Mouse (Mus musculus): Measurements from ENCODE around the gene Gtf2a2. TPM values are rescaled to one million over a fixed set of nuclear protein-coding genes. Genes with fewer than 3 reads are reported as not detected.
A peak's percentile ranks its signal among the peaks of the same experiment; 100 is the strongest.

Gtf2a2 gene
- polyA plus RNA-seq, 1 experiment: 122 TPM

- H3K27ac ChIP-seq (ENCODE audit: insufficient read depth, low read length): peak overlapping the region; percentile 67
Observed at GRCm38 (mm10) chr9:69988706-69989302, 23.5 kb upstream of the Gtf2a2 start.

GRCm38 (mm10) chr9:69989303-69990121 is 22.8 kb upstream of the Gtf2a2 start, which contains the start of gene Bnip2:
Gene Bnip2, plus strand, starts transcription at chr9:69989466.
- no peaks in the 10 kb centered on the region for H3K27me3 ChIP-seq (ENCODE audit: control insufficient read depth, insufficient read depth, low read length, poor library complexity, severe bottlenecking)
- H3K4me1 ChIP-seq (ENCODE audit: control insufficient read depth, insufficient read depth, low read length): no peaks in the 10 kb centered on the region
- TF ChIP-seq EP300 (IDR thresholded peaks at IDR 0.05; ENCODE audit: insufficient read depth, low read depth, low read length) (0 out of 2 replicates have a peak, but pooled peaks have one; percentile 23), POLR2A (IDR thresholded peaks at IDR 0.05; ENCODE audit: insufficient read depth, low read length) (peak; percentile 88), CTCF (IDR thresholded peaks at IDR 0.05; ENCODE audit: low read depth, low read length) (no peak)
- H3K9ac ChIP-seq (ENCODE audit: low read depth, poor library complexity, severe bottlenecking): peak within 1 kb of the TSS; percentile 92
- H3K36me3 ChIP-seq (ENCODE audit: control insufficient read depth, insufficient read depth, low read length, poor library complexity, severe bottlenecking): 0 out of 2 replicates have a peak, but pooled peaks cover 4% of the 10 kb centered on the region
- H3K4me3 ChIP-seq (ENCODE audit: low read depth, low read length): peak within 1 kb of the TSS; percentile 94
- peak within 1 kb of the TSS; percentile 75 for H3K27ac ChIP-seq (ENCODE audit: insufficient read depth, low read length)
- no peaks in the 10 kb centered on the region for H3K9me3 ChIP-seq (replicated peaks; ENCODE audit: control insufficient read depth, insufficient read depth, low read length, poor library complexity, severe bottlenecking)

More at GRCm38 (mm10) chr9:69988706-69989302, 23.5 kb upstream of the Gtf2a2 start:
- Histone ChIP-seq H3K9me3 (replicated peaks; ENCODE audit: control insufficient read depth, insufficient read depth, low read length, poor library complexity, severe bottlenecking) (no peaks in the 10 kb centered on the region), H3K4me3 (ENCODE audit: low read depth, low read length) (peak overlapping the region; percentile 43), H3K27me3 (ENCODE audit: control insufficient read depth, insufficient read depth, low read length, poor library complexity, severe bottlenecking) (no peaks in the 10 kb centered on the region), H3K36me3 (ENCODE audit: control insufficient read depth, insufficient read depth, low read length, poor library complexity, severe bottlenecking) (0 out of 2 replicates have a peak, but pooled peaks cover 4% of the 10 kb centered on the region), H3K4me1 (ENCODE audit: control insufficient read depth, insufficient read depth, low read length) (no peaks in the 10 kb centered on the region), H3K9ac (ENCODE audit: low read depth, poor library complexity, severe bottlenecking) (peak overlapping the region; percentile 40)
- no peak for TF ChIP-seq POLR2A (IDR thresholded peaks at IDR 0.05; ENCODE audit: insufficient read depth, low read length)
- no peak for TF ChIP-seq CTCF (IDR thresholded peaks at IDR 0.05; ENCODE audit: low read depth, low read length)
- no peak for TF ChIP-seq EP300 (IDR thresholded peaks at IDR 0.05; ENCODE audit: insufficient read depth, low read depth, low read length)

DNA sequence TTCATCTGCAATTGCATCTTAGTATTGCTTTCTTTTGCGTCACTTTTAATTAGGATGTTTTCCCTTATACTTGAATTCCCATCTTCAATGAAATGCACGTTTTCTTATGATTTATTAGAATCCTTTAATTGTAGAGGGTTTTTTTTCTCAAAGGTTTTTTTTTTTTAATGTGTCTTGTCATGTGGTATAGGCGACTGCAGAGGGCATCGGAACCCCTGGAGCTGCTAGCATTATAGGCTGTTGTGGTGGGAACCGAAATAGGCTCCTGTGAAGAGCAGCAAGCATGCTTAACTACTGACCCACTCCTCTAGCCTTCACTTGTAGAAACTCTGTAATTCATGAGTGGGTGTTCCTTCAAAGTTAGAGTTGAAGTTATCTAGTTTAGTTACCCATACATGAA is 22.0 kb upstream of the Gtf2a2 start:
- Histone ChIP-seq H3K9me3 (replicated peaks; ENCODE audit: control insufficient read depth, insufficient read depth, low read length, poor library complexity, severe bottlenecking) (no peaks in the 10 kb centered on the region), H3K27ac (ENCODE audit: insufficient read depth, low read length) (no peak overlapping the region), H3K4me1 (ENCODE audit: control insufficient read depth, insufficient read depth, low read length) (no peaks in the 10 kb centered on the region), H3K4me3 (ENCODE audit: low read depth, low read length) (no peak overlapping the region), H3K27me3 (ENCODE audit: control insufficient read depth, insufficient read depth, low read length, poor library complexity, severe bottlenecking) (no peaks in the 10 kb centered on the region), H3K9ac (ENCODE audit: low read depth, poor library complexity, severe bottlenecking) (peak overlapping the region; percentile 92), H3K36me3 (ENCODE audit: control insufficient read depth, insufficient read depth, low read length, poor library complexity, severe bottlenecking) (0 out of 2 replicates have a peak, but pooled peaks cover 4% of the 10 kb centered on the region)
- no peak for TF ChIP-seq CTCF (IDR thresholded peaks at IDR 0.05; ENCODE audit: low read depth, low read length)
- TF ChIP-seq POLR2A (IDR thresholded peaks at IDR 0.05; ENCODE audit: insufficient read depth, low read length): no peak

- Histone ChIP-seq H3K27me3 (ENCODE audit: control insufficient read depth, insufficient read depth, low read length, poor library complexity, severe bottlenecking) (no peaks in the 10 kb centered on the region), H3K4me1 (ENCODE audit: control insufficient read depth, insufficient read depth, low read length) (no peaks in the 10 kb centered on the region), H3K9me3 (replicated peaks; ENCODE audit: control insufficient read depth, insufficient read depth, low read length, poor library complexity, severe bottlenecking) (no peaks in the 10 kb centered on the region), H3K4me3 (ENCODE audit: low read depth, low read length) (no peak overlapping the region), H3K36me3 (ENCODE audit: control insufficient read depth, insufficient read depth, low read length, poor library complexity, severe bottlenecking) (peaks cover 20% of the 10 kb centered on the region), H3K9ac (ENCODE audit: low read depth, poor library complexity, severe bottlenecking) (no peak overlapping the region), H3K27ac (ENCODE audit: insufficient read depth, low read length) (no peak overlapping the region)
- no peak for TF ChIP-seq CTCF (IDR thresholded peaks at IDR 0.05; ENCODE audit: low read depth, low read length)
- TF ChIP-seq POLR2A (IDR thresholded peaks at IDR 0.05; ENCODE audit: insufficient read depth, low read length): no peak
- no peak for TF ChIP-seq EP300 (IDR thresholded peaks at IDR 0.05; ENCODE audit: insufficient read depth, low read depth, low read length)
Observed at GRCm38 (mm10) chr9:69992841-69993277, 19.5 kb upstream of the Gtf2a2 start.

DNA sequence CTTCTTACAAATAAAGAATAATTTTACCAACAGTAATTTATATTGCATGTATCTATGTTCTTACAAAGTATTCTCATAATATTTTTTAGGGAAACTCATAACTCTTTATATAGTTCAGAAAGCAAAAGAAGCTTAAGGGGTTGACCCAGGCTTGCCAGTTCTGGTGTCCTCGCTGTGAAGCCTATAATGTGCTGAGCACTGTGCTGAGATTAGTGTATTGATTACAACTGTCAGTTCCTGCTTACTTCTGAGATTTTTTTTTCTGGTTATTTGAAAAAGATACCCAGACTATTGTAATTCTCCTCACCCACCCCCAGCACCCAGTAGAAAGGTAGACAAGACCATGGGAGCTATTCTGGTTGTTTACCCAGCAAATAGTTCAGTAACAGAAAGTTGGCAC is 18.9 kb upstream of the Gtf2a2 start:
- Histone ChIP-seq H3K4me3 (ENCODE audit: low read depth, low read length) (no peak overlapping the region), H3K9me3 (replicated peaks; ENCODE audit: control insufficient read depth, insufficient read depth, low read length, poor library complexity, severe bottlenecking) (no peaks in the 10 kb centered on the region), H3K36me3 (ENCODE audit: control insufficient read depth, insufficient read depth, low read length, poor library complexity, severe bottlenecking) (peaks cover 20% of the 10 kb centered on the region), H3K27me3 (ENCODE audit: control insufficient read depth, insufficient read depth, low read length, poor library complexity, severe bottlenecking) (no peaks in the 10 kb centered on the region), H3K27ac (ENCODE audit: insufficient read depth, low read length) (no peak overlapping the region), H3K4me1 (ENCODE audit: control insufficient read depth, insufficient read depth, low read length) (no peaks in the 10 kb centered on the region), H3K9ac (ENCODE audit: low read depth, poor library complexity, severe bottlenecking) (no peak overlapping the region)
- TF ChIP-seq CTCF (IDR thresholded peaks at IDR 0.05; ENCODE audit: low read depth, low read length): no peak
- TF ChIP-seq POLR2A (IDR thresholded peaks at IDR 0.05; ENCODE audit: insufficient read depth, low read length): no peak
- TF ChIP-seq EP300 (IDR thresholded peaks at IDR 0.05; ENCODE audit: insufficient read depth, low read depth, low read length): no peak

GRCm38 (mm10) chr9:69994547-69994946 is 17.8 kb upstream of the Gtf2a2 start:
- TF ChIP-seq POLR2A (IDR thresholded peaks at IDR 0.05; ENCODE audit: insufficient read depth, low read length) (no peak), CTCF (IDR thresholded peaks at IDR 0.05; ENCODE audit: low read depth, low read length) (no peak), EP300 (IDR thresholded peaks at IDR 0.05; ENCODE audit: insufficient read depth, low read depth, low read length) (no peak)
- Histone ChIP-seq H3K9me3 (replicated peaks; ENCODE audit: control insufficient read depth, insufficient read depth, low read length, poor library complexity, severe bottlenecking) (no peaks in the 10 kb centered on the region), H3K9ac (ENCODE audit: low read depth, poor library complexity, severe bottlenecking) (no peak overlapping the region), H3K27ac (ENCODE audit: insufficient read depth, low read length) (no peak overlapping the region), H3K4me3 (ENCODE audit: low read depth, low read length) (no peak overlapping the region), H3K36me3 (ENCODE audit: control insufficient read depth, insufficient read depth, low read length, poor library complexity, severe bottlenecking) (peaks cover 27% of the 10 kb centered on the region), H3K4me1 (ENCODE audit: control insufficient read depth, insufficient read depth, low read length) (no peaks in the 10 kb centered on the region), H3K27me3 (ENCODE audit: control insufficient read depth, insufficient read depth, low read length, poor library complexity, severe bottlenecking) (no peaks in the 10 kb centered on the region)

All from ES-Bruce4 (cell line).